Mouse (Mus musculus): ENCODE results near the gene Scgb1c1. TPM values are rescaled to one million over a fixed set of nuclear protein-coding genes. Genes with fewer than 3 reads are reported as not detected.

Scgb1c1 gene
- total and polyA plus RNA-seq, 2 experiments from 2014 or later, result not detected

DNA sequence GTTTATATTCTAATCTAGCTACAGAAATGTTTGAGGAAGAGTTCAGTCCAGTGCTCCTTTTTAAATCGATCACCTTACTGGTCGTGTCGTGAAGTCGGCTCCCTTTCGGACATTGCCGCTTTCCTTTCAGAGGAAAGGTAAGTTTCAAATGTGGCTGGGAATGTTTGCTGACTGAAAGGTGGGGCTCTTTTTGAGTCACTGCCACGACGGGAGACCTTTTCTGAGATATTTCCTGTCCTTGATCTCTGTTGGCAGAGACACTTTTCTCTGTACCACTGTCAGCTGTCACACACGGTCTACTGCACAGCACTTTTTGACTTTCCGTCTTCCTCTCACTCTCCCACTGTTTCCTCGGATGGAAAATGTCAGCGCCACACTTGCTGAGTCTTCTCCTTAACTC is 32.5 kb upstream of the Scgb1c1 start:
- Histone ChIP-seq H3K9ac (replicated peaks; ENCODE audit: low read length) (no peak overlapping the region), H3K4me3 (ENCODE audit: low read length) (no peak overlapping the region), H3K9me3 (ENCODE audit: low read length) (no peaks in the 10 kb centered on the region), H3K27ac (no peak overlapping the region), H3K4me2 (ENCODE audit: low read depth, low read length) (no peak overlapping the region), H3K36me3 (ENCODE audit: insufficient read depth, low read length) (peaks cover 7% of the 10 kb centered on the region; the same call in 1 of the 2 replicates), H3K4me1 (ENCODE audit: insufficient read depth, low read length) (no peaks in the 10 kb centered on the region), H3K27me3 (ENCODE audit: insufficient read depth, low read length) (no peaks in the 10 kb centered on the region)
- ATAC-seq, result no peak
- TF ChIP-seq CTCF (IDR thresholded peaks at IDR 0.05; ENCODE audit: low read depth), result no peak
- WGBS, result 85% methylated on average over 12 of the region's 12 CpGs
- DNase-seq (ENCODE audit: low spot score), result no peak

DNA sequence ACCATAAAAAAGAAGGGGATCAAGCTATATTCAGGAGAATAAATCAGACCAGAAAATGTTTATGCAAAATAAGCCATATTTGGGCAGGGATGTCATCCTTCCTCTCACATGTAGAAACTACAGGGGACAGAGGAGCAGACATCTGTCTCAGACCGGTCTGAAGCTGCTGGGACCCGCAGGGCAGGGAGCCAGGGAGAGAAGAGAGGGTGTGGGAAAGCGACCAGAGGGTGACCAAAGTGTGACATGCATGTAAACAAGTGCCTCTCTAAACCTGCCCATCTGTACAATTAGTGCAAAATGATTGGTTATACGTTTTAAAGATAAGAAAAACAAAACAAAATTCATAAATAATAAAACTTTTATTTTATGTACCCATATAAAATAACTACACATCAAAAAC is 25.2 kb upstream of the Scgb1c1 start:
- ATAC-seq (peak; percentile 57; the same call in 1 of the 2 replicates), DNase-seq (ENCODE audit: low spot score) (peak; percentile 68)
- 37% methylated on average over 4 of the region's 4 CpGs for WGBS
- Histone ChIP-seq H3K27ac (no peak overlapping the region), H3K36me3 (ENCODE audit: insufficient read depth, low read length) (no peaks in the 10 kb centered on the region), H3K4me1 (ENCODE audit: insufficient read depth, low read length) (peaks cover 5% of the 10 kb centered on the region; the same call in 1 of the 2 replicates), H3K9ac (replicated peaks; ENCODE audit: low read length) (no peak overlapping the region), H3K27me3 (ENCODE audit: insufficient read depth, low read length) (no peaks in the 10 kb centered on the region), H3K9me3 (ENCODE audit: low read length) (no peaks in the 10 kb centered on the region), H3K4me2 (ENCODE audit: low read depth, low read length) (peak overlapping the region; percentile 67), H3K4me3 (ENCODE audit: low read length) (0 out of 2 replicates have a peak overlapping the region, but pooled peaks have one; percentile 4)
- no peak for TF ChIP-seq CTCF (IDR thresholded peaks at IDR 0.05; ENCODE audit: low read depth)

DNA sequence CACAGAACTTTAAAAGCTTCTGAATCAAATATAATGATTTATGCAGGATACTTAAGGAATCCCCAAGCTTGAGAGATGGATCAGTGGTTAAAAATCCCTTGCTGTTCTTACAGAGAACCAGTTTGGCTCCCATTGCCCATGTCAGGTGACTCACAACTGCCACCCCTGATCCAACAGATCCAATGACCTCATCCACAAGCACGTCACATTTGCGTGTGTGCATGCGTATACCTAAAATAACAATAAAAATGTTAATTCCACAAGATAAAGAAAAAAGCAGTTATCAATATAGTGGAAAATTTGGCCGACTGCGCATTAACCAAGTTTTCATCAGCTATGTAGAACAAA is 24.1 kb upstream of the Scgb1c1 start:
- peak overlapping the region; percentile 59 for H3K4me3 ChIP-seq (ENCODE audit: low read length)
- peak overlapping the region; percentile 67 for H3K4me2 ChIP-seq (ENCODE audit: low read depth, low read length)
- ATAC-seq (peak; percentile 49), DNase-seq (ENCODE audit: low spot score) (no peak)
- WGBS, result 45% methylated on average over 5 of the region's 5 CpGs
- TF ChIP-seq CTCF (IDR thresholded peaks at IDR 0.05; ENCODE audit: low read depth), result no peak
- H3K9me3 ChIP-seq (ENCODE audit: low read length), result no peaks in the 10 kb centered on the region
- no peaks in the 10 kb centered on the region for H3K36me3 ChIP-seq (ENCODE audit: insufficient read depth, low read length)
- peaks cover 5% of the 10 kb centered on the region; the same call in 1 of the 2 replicates for H3K4me1 ChIP-seq (ENCODE audit: insufficient read depth, low read length)
- H3K27ac ChIP-seq, result peak overlapping the region; percentile 95
- H3K9ac ChIP-seq (replicated peaks; ENCODE audit: low read length), result peak overlapping the region; percentile 76; the same call in 1 of the 2 replicates
- no peaks in the 10 kb centered on the region for H3K27me3 ChIP-seq (ENCODE audit: insufficient read depth, low read length)

DNA sequence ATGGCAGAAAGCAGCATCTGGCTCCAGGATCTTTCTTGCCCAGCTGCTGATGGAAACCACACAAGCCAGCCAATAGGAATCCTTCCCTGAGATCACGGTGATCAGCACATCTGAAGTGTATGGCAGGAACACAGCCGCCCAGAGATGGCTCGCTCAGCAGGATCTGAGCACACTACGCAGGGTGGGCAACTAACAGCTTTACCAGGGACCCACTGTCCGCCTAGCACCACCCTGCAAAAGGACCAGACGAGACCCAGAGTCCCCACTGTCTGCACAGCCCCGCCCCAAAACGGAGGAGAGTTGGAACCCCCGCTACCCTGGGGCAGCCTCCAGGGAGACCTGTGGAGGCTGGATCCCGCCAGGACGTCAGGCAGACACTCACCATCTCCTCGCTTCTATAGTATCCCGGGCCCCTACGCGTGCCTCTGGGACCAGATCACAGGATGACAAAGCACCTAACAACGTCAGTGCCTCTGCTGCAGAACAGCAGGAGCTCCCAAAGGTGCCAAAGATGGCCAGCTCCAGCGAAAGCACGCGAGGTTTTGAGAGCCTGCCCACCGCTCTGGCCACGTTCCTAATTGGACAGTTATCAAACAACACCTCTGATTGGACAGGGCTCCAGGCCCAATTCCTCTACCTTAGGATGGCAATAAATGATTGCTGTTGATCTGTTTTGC is 23.6 kb upstream of the Scgb1c1 start, which contains the start of gene Zfp941:
Zfp941 (minus strand) TSS at position 526 of the 677 bp plus-strand sequence.
- peaks cover 5% of the 10 kb centered on the region; the same call in 1 of the 2 replicates for H3K4me1 ChIP-seq (ENCODE audit: insufficient read depth, low read length)
- no peaks in the 10 kb centered on the region for H3K9me3 ChIP-seq (ENCODE audit: low read length)
- H3K9ac ChIP-seq (replicated peaks; ENCODE audit: low read length), result peak within 1 kb of the TSS; percentile 76
- no peaks in the 10 kb centered on the region for H3K36me3 ChIP-seq (ENCODE audit: insufficient read depth, low read length)
- TF ChIP-seq CTCF (IDR thresholded peaks at IDR 0.05; ENCODE audit: low read depth), result no peak
- ATAC-seq, result peak; percentile 91
- H3K27ac ChIP-seq, result peak within 1 kb of the TSS; percentile 95
- peak within 1 kb of the TSS; percentile 59 for H3K4me3 ChIP-seq (ENCODE audit: low read length)
- DNase-seq (ENCODE audit: low spot score), result peak; percentile 94
- H3K27me3 ChIP-seq (ENCODE audit: insufficient read depth, low read length), result no peaks in the 10 kb centered on the region
- under 1% methylated on average over 21 of the region's 21 CpGs for whole genome bisulfite sequencing
- H3K4me2 ChIP-seq (ENCODE audit: low read depth, low read length), result peak within 1 kb of the TSS; percentile 67

DNA sequence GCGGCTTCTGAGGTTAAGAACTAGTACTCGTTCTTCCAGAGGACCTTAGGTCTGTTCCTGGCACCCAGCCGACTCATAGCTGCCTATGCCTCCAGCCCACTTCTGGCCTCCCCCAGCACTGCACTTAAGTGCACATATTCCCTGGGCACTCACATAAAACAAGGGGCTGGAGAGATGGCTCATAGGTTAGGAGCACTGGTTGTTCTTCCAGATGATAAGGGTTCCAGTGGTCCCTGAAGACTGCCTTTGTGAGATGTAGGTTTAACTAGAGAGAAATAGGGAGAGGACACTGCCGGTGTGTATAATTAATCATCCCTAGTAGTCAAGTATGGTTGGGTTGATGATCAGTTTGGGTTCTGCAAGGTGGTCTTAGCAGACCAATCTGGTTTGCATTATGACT is 22.6 kb upstream of the Scgb1c1 start:
- ATAC-seq (no peak), DNase-seq (ENCODE audit: low spot score) (no peak)
- Histone ChIP-seq H3K9me3 (ENCODE audit: low read length) (no peaks in the 10 kb centered on the region), H3K9ac (replicated peaks; ENCODE audit: low read length) (no peak overlapping the region), H3K27me3 (ENCODE audit: insufficient read depth, low read length) (no peaks in the 10 kb centered on the region), H3K36me3 (ENCODE audit: insufficient read depth, low read length) (no peaks in the 10 kb centered on the region), H3K4me1 (ENCODE audit: insufficient read depth, low read length) (peaks cover 5% of the 10 kb centered on the region; the same call in 1 of the 2 replicates), H3K27ac (no peak overlapping the region), H3K4me2 (ENCODE audit: low read depth, low read length) (no peak overlapping the region), H3K4me3 (ENCODE audit: low read length) (no peak overlapping the region)
- no peak for TF ChIP-seq CTCF (IDR thresholded peaks at IDR 0.05; ENCODE audit: low read depth)
- WGBS, result 90% methylated on average over 4 of the region's 4 CpGs

DNA sequence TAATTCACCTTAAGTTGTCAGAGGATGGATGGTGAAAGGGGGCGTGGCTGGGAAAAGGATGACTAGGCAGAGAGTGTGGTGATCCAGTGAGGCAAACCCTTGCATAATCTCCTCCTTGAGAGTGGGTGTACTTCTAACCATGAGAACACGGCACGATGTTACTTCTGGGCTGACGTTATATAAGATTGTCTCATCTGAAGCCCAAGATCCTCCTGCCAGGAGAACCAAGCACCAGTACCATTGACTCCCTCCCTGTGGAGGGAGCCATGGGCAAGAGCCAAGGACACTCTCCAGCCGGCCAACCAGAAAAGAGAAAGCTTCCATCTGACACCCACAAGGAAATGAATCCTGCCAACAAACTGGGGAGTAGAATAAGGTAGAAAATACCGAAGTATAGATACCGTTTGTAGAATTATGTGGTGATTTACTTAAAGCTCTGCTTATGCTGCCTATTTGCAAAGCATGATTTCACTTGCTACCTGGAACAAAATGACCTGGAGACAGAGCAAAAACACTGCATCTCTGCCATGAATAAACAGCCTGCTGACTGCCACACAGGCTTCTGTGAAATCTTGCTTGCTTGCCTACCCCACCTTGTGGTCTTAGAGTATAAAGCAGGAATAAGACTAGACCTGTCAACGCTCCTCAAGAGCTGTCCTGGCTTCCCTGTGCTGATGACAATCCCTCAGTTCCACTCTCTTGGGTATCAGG is 17.0 kb upstream of the Scgb1c1 start:
- Histone ChIP-seq H3K4me3 (ENCODE audit: low read length) (no peak overlapping the region), H3K9me3 (ENCODE audit: low read length) (no peaks in the 10 kb centered on the region), H3K27ac (no peak overlapping the region; the same call in 1 of the 2 replicates), H3K9ac (replicated peaks; ENCODE audit: low read length) (no peak overlapping the region), H3K27me3 (ENCODE audit: insufficient read depth, low read length) (no peaks in the 10 kb centered on the region), H3K36me3 (ENCODE audit: insufficient read depth, low read length) (no peaks in the 10 kb centered on the region), H3K4me2 (ENCODE audit: low read depth, low read length) (no peak overlapping the region), H3K4me1 (ENCODE audit: insufficient read depth, low read length) (no peaks in the 10 kb centered on the region)
- WGBS, result 35% methylated on average over 8 of the region's 8 CpGs
- peak; percentile 87 for ATAC-seq
- peak; percentile 87 for TF ChIP-seq CTCF (IDR thresholded peaks at IDR 0.05; ENCODE audit: low read depth)
- peak; percentile 79 for DNase-seq (ENCODE audit: low spot score)
